Mouse (Mus musculus): ENCODE results near the gene St13. TPM values are rescaled to one million over a fixed set of nuclear protein-coding genes. Genes with fewer than 3 reads are reported as not detected.

St13 gene
- 159 and 166 TPM in 2 replicates for polyA plus RNA-seq (2014; fragmentation: Nextera tagmentation; extraction: Ambion mirVana)

DNA sequence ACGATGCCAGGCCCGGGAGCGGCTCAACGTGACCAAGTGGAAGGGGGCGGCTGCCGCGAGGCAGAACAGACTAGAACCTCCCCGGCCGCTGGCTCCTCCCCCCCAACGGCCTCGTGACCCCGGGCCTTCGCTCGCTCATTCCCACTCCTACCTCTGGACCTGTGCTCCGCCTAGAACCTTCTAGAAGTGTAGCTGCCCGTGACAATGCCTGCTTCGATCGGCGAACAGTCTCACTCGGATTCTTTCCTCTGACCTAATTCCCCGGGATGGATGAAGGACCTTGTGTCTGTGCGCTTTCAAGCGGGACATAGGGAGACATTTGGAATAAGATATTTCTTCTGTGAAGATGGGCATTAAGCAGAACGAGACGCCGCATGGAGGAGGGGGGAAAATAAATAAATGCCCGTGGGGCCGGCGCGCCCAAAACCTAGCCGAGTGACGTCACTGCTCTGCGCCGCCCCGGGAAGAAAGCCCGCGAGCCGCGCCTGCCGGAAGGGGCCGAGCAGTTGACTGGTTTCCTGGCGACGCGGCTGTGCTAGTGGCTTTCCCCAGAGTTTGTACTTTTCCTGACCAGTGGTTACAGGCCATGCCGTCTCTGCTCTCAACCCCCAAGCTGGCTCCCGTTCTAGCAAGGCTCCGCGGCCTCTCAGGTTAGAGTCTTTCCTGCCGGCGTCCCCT lies at the start of gene St13, which contains the start of gene Xpnpep3:
Gene St13 (minus strand): TSS at position 440 of the 678 bp plus-strand sequence.
Gene Xpnpep3 (plus strand): TSS at position 501 of the 678 bp plus-strand sequence.
- DNase-seq (ENCODE audit: low spot score), result peak; percentile 97
- H3K36me3 ChIP-seq (ENCODE audit: control insufficient read depth, insufficient read depth, low read length), result no peaks in the 10 kb centered on the region
- H3K4me1 ChIP-seq (replicated peaks; ENCODE audit: control insufficient read depth, insufficient read depth, low read length), result peaks cover 12% of the 10 kb centered on the region; the same call in 1 of the 2 replicates
- H3K9ac ChIP-seq (ENCODE audit: low read depth, low read length), result peak within 1 kb of the TSS; percentile 85
- WGBS, result 0% methylated on average over 50 of the region's 50 CpGs
- H3K27me3 ChIP-seq (replicated peaks; ENCODE audit: control insufficient read depth, insufficient read depth, low read length), result no peaks in the 10 kb centered on the region
- no peaks in the 10 kb centered on the region for H3K9me3 ChIP-seq (ENCODE audit: control insufficient read depth, low read length)
- peak within 1 kb of the TSS; percentile 73 for H3K27ac ChIP-seq (ENCODE audit: low read depth, low read length)
- H3K4me3 ChIP-seq (ENCODE audit: low read depth, low read length), result peak within 1 kb of the TSS; percentile 75
- ATAC-seq (replicated peaks; ENCODE audit: low FRiP score), result peak; percentile 99
- peak within 1 kb of the TSS; percentile 86 for H3K4me2 ChIP-seq

GRCm38 (mm10) chr15:81448463-81448862 lies 48.6 kb upstream of the St13 start:
- H3K27me3 ChIP-seq (replicated peaks; ENCODE audit: control insufficient read depth, insufficient read depth, low read length), result no peaks in the 10 kb centered on the region
- no peaks in the 10 kb centered on the region for H3K9me3 ChIP-seq (ENCODE audit: control insufficient read depth, low read length)
- DNase-seq (ENCODE audit: low spot score), result no peak
- peaks cover 13% of the 10 kb centered on the region for H3K36me3 ChIP-seq (ENCODE audit: control insufficient read depth, insufficient read depth, low read length)
- ATAC-seq (replicated peaks; ENCODE audit: low FRiP score), result 0 out of 2 replicates have a peak, but pooled peaks have one; percentile 51
- no peak overlapping the region for H3K27ac ChIP-seq (ENCODE audit: low read depth, low read length)
- no peaks in the 10 kb centered on the region for H3K4me1 ChIP-seq (replicated peaks; ENCODE audit: control insufficient read depth, insufficient read depth, low read length)
- no peak overlapping the region for H3K9ac ChIP-seq (ENCODE audit: low read depth, low read length)
- H3K4me3 ChIP-seq (ENCODE audit: low read depth, low read length), result no peak overlapping the region
- WGBS, result 60% methylated on average over 3 of the region's 3 CpGs
- no peak overlapping the region for H3K4me2 ChIP-seq

- H3K9me3 ChIP-seq (ENCODE audit: control insufficient read depth, low read length), result no peaks in the 10 kb centered on the region
- no peak overlapping the region for H3K27ac ChIP-seq (ENCODE audit: low read depth, low read length)
- H3K36me3 ChIP-seq (ENCODE audit: control insufficient read depth, insufficient read depth, low read length), result peaks cover 8% of the 10 kb centered on the region; the same call in 1 of the 2 replicates
- ATAC-seq (replicated peaks; ENCODE audit: low FRiP score) (no peak), DNase-seq (ENCODE audit: low spot score) (no peak)
- H3K4me2 ChIP-seq, result no peak overlapping the region
- no peak overlapping the region for H3K9ac ChIP-seq (ENCODE audit: low read depth, low read length)
- H3K4me3 ChIP-seq (ENCODE audit: low read depth, low read length), result no peak overlapping the region
- no peaks in the 10 kb centered on the region for H3K27me3 ChIP-seq (replicated peaks; ENCODE audit: control insufficient read depth, insufficient read depth, low read length)
- no peaks in the 10 kb centered on the region for H3K4me1 ChIP-seq (replicated peaks; ENCODE audit: control insufficient read depth, insufficient read depth, low read length)
Observed at GRCm38 (mm10) chr15:81439236-81439635, 39.4 kb upstream of the St13 start.

DNA sequence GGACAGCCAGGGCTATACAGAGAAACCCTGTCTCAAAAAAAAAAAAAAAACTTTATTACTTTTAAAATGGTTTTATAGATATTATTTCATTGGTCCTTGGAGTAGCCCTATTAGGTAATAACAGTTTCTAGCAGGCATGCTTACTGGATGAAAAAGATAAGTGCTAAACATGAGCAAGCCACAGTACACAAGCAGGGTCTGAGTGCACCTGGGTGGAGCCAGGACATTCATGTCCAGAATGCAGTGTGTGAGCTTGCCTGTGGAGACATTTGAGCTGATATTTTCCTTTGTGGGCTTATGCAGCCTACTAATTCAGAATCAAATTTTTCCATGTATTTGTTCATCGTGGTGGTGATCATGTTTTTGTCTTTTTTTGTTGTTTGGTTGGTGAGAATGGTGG lies 38.5 kb upstream of the St13 start:
- no peaks in the 10 kb centered on the region for H3K9me3 ChIP-seq (ENCODE audit: control insufficient read depth, low read length)
- no peaks in the 10 kb centered on the region for H3K27me3 ChIP-seq (replicated peaks; ENCODE audit: control insufficient read depth, insufficient read depth, low read length)
- no peak overlapping the region for H3K4me3 ChIP-seq (ENCODE audit: low read depth, low read length)
- H3K4me2 ChIP-seq, result no peak overlapping the region
- no peaks in the 10 kb centered on the region for H3K4me1 ChIP-seq (replicated peaks; ENCODE audit: control insufficient read depth, insufficient read depth, low read length)
- no peak overlapping the region for H3K27ac ChIP-seq (ENCODE audit: low read depth, low read length)
- 90% methylated on average over 1 of the region's 1 CpGs for WGBS
- peaks cover 8% of the 10 kb centered on the region; the same call in 1 of the 2 replicates for H3K36me3 ChIP-seq (ENCODE audit: control insufficient read depth, insufficient read depth, low read length)
- no peak overlapping the region for H3K9ac ChIP-seq (ENCODE audit: low read depth, low read length)
- DNase-seq (ENCODE audit: low spot score) (no peak), ATAC-seq (replicated peaks; ENCODE audit: low FRiP score) (no peak)

- no peaks in the 10 kb centered on the region for H3K4me1 ChIP-seq (replicated peaks; ENCODE audit: control insufficient read depth, insufficient read depth, low read length)
Observed at GRCm38 (mm10) chr15:81431195-81431594, 31.3 kb upstream of the St13 start.

DNA sequence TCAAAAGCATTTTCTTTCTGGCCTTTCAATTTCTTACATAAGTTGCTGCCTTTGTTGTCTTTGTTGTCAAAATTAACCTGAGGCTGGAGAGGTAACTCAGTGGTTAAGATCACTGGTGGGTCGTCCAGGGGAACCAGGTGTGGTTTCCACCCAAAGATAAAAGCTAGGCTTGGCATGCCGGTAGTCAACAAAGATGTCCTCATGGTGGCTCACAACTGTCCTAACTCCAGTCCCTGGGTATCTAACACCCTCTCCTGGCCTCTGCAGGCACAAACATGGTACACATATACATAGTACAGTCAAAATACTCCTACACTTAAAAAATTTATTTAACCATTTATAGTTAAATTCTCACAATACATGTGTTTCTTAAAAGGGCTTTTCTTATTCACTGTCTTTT lies 28.1 kb upstream of the St13 start:
- Histone ChIP-seq H3K9me3 (ENCODE audit: control insufficient read depth, low read length) (no peaks in the 10 kb centered on the region), H3K36me3 (ENCODE audit: control insufficient read depth, insufficient read depth, low read length) (peaks cover 2% of the 10 kb centered on the region; the same call in 1 of the 2 replicates), H3K4me1 (replicated peaks; ENCODE audit: control insufficient read depth, insufficient read depth, low read length) (no peaks in the 10 kb centered on the region), H3K4me2 (no peak overlapping the region), H3K27me3 (replicated peaks; ENCODE audit: control insufficient read depth, insufficient read depth, low read length) (no peaks in the 10 kb centered on the region), H3K9ac (ENCODE audit: low read depth, low read length) (no peak overlapping the region), H3K27ac (ENCODE audit: low read depth, low read length) (no peak overlapping the region), H3K4me3 (ENCODE audit: low read depth, low read length) (no peak overlapping the region)
- WGBS, result 70% methylated on average over 2 of the region's 2 CpGs
- DNase-seq (ENCODE audit: low spot score) (no peak), ATAC-seq (replicated peaks; ENCODE audit: low FRiP score) (no peak)

More at GRCm38 (mm10) chr15:81431195-81431594, 31.3 kb upstream of the St13 start:
- no peak overlapping the region for H3K4me3 ChIP-seq (ENCODE audit: low read depth, low read length)
- peaks cover 5% of the 10 kb centered on the region; the same call in 1 of the 2 replicates for H3K36me3 ChIP-seq (ENCODE audit: control insufficient read depth, insufficient read depth, low read length)
- H3K9me3 ChIP-seq (ENCODE audit: control insufficient read depth, low read length), result no peaks in the 10 kb centered on the region
- ATAC-seq (replicated peaks; ENCODE audit: low FRiP score), result no peak
- no peak for DNase-seq (ENCODE audit: low spot score)
- 88% methylated on average over 1 of the region's 1 CpGs for WGBS
- H3K9ac ChIP-seq (ENCODE audit: low read depth, low read length), result no peak overlapping the region
- H3K4me2 ChIP-seq, result no peak overlapping the region
- H3K27me3 ChIP-seq (replicated peaks; ENCODE audit: control insufficient read depth, insufficient read depth, low read length), result no peaks in the 10 kb centered on the region
- no peak overlapping the region for H3K27ac ChIP-seq (ENCODE audit: low read depth, low read length)

DNA sequence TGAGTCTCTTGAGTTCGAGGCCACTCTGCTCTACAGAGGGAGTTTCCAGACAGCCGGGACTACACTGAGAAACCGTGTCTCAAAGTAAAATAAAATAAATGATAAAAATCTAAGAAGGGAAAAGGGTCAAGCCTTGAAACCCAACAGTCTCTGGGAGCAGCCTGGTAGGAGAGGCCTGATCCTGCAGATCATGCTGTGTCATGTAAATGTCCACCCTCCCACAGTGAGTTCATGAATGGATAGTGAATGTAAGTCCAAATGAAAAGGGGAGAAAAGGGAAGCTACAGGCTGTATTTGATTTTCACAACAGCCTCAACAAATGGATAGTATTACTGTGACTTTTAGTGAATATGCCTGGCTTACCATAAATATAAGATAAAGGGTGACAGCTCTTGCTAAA lies 25.4 kb upstream of the St13 start:
- no peak for ATAC-seq (replicated peaks; ENCODE audit: low FRiP score)
- Histone ChIP-seq H3K4me2 (no peak overlapping the region), H3K36me3 (ENCODE audit: control insufficient read depth, insufficient read depth, low read length) (no peaks in the 10 kb centered on the region), H3K27ac (ENCODE audit: low read depth, low read length) (no peak overlapping the region), H3K4me3 (ENCODE audit: low read depth, low read length) (no peak overlapping the region), H3K9me3 (ENCODE audit: control insufficient read depth, low read length) (no peaks in the 10 kb centered on the region), H3K4me1 (replicated peaks; ENCODE audit: control insufficient read depth, insufficient read depth, low read length) (no peaks in the 10 kb centered on the region), H3K9ac (ENCODE audit: low read depth, low read length) (no peak overlapping the region), H3K27me3 (replicated peaks; ENCODE audit: control insufficient read depth, insufficient read depth, low read length) (no peaks in the 10 kb centered on the region)
- DNase-seq (ENCODE audit: low spot score), result no peak
- 85% methylated on average over 3 of the region's 3 CpGs for WGBS

GRCm38 (mm10) chr15:81422156-81422681 lies 22.3 kb upstream of the St13 start:
- H3K4me2 ChIP-seq, result no peak overlapping the region
- no peak overlapping the region for H3K4me3 ChIP-seq (ENCODE audit: low read depth, low read length)
- DNase-seq (ENCODE audit: low spot score) (no peak), ATAC-seq (replicated peaks; ENCODE audit: low FRiP score) (no peak)
- 0 out of 2 replicates have a peak, but pooled peaks cover 3% of the 10 kb centered on the region for H3K4me1 ChIP-seq (replicated peaks; ENCODE audit: control insufficient read depth, insufficient read depth, low read length)
- no peaks in the 10 kb centered on the region for H3K36me3 ChIP-seq (ENCODE audit: control insufficient read depth, insufficient read depth, low read length)
- 80% methylated on average over 7 of the region's 7 CpGs for WGBS
- H3K9ac ChIP-seq (ENCODE audit: low read depth, low read length), result no peak overlapping the region
- H3K27me3 ChIP-seq (replicated peaks; ENCODE audit: control insufficient read depth, insufficient read depth, low read length), result no peaks in the 10 kb centered on the region
- H3K9me3 ChIP-seq (ENCODE audit: control insufficient read depth, low read length), result no peaks in the 10 kb centered on the region
- H3K27ac ChIP-seq (ENCODE audit: low read depth, low read length), result no peak overlapping the region

GRCm38 (mm10) chr15:81421454-81421853 lies 21.6 kb upstream of the St13 start:
- Histone ChIP-seq H3K4me2 (no peak overlapping the region), H3K4me1 (replicated peaks; ENCODE audit: control insufficient read depth, insufficient read depth, low read length) (peaks cover 6% of the 10 kb centered on the region; the same call in 1 of the 2 replicates), H3K36me3 (ENCODE audit: control insufficient read depth, insufficient read depth, low read length) (no peaks in the 10 kb centered on the region), H3K4me3 (ENCODE audit: low read depth, low read length) (no peak overlapping the region), H3K9me3 (ENCODE audit: control insufficient read depth, low read length) (no peaks in the 10 kb centered on the region), H3K27me3 (replicated peaks; ENCODE audit: control insufficient read depth, insufficient read depth, low read length) (no peaks in the 10 kb centered on the region), H3K27ac (ENCODE audit: low read depth, low read length) (no peak overlapping the region), H3K9ac (ENCODE audit: low read depth, low read length) (no peak overlapping the region)
- no peak for ATAC-seq (replicated peaks; ENCODE audit: low FRiP score)
- DNase-seq (ENCODE audit: low spot score), result no peak
- 75% methylated on average over 1 of the region's 1 CpGs for WGBS

Data from liver, embryonic 11.5 days (tissue).